Mouse (Mus musculus): ENCODE measurements around the gene Prkcb.
A peak's percentile ranks its signal among the peaks of the same experiment; 100 is the strongest.

Prkcb gene

DNA sequence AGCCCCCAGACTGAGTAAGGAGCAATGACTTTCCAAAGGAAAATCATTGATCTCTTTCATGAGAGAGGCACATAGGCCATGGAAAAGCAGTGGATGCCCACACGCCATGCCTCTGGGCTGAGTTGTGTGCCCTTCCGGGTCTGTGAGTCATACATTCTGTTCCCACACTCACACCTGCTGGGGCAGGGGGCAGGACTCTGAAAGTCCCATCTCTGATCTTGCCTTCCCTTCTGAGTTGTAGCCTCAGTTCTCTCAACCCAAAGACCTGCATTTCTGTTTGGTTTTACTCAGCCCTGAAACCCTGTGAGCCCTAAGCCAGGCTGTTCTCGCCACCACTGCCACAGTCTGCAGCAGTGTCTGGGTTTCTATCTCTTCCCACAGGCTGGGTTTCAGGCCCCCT, 109.1 kb downstream of the Prkcb start:
- DNase-seq (ENCODE audit: low spot score in 2 of 2): no peak

DNA sequence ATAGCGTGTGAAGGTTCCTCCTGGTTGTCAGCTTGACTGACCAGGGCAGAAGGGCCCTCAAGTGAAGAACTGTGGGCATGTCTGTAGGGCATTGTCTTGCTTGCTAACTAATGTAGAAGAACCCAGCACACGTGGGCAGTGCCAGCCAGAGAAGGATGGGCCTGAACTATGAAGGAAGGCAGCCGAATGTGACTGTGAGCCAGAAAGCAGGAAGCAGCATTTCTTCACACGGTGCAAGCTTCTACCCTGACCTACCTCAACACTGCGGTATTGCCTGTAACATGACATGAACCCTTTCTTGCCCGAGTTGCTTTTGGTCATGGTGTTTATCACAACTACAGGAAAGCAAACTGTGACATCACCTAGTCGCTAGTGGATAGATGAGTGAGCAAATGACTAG, 113.5 kb downstream of the Prkcb start:
- peak in 1 of 2 experiments; percentile 40 for DNase-seq (ENCODE audit: low spot score in 2 of 2)

DNA sequence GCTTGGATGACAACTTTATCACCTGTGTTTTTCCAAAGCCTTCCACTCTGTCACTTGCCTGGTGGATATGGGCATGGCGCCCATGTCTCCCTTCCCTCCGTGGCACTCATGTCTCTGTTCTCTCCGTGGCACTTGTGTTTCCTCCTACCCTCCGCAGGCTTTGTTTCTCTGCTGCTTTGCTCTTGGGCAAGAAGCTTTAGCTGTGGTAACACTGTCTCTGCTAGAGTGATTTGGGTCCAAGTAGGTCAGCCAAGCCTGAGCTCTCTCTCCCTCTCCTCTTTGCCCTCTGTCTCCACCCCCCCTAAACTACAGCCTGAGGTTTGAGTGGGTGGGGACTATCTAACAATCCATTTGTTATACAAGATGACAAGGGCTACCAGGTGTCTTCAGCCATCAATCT, 114.8 kb downstream of the Prkcb start:
- DNase-seq (ENCODE audit: low spot score in 2 of 2): no peak

DNA sequence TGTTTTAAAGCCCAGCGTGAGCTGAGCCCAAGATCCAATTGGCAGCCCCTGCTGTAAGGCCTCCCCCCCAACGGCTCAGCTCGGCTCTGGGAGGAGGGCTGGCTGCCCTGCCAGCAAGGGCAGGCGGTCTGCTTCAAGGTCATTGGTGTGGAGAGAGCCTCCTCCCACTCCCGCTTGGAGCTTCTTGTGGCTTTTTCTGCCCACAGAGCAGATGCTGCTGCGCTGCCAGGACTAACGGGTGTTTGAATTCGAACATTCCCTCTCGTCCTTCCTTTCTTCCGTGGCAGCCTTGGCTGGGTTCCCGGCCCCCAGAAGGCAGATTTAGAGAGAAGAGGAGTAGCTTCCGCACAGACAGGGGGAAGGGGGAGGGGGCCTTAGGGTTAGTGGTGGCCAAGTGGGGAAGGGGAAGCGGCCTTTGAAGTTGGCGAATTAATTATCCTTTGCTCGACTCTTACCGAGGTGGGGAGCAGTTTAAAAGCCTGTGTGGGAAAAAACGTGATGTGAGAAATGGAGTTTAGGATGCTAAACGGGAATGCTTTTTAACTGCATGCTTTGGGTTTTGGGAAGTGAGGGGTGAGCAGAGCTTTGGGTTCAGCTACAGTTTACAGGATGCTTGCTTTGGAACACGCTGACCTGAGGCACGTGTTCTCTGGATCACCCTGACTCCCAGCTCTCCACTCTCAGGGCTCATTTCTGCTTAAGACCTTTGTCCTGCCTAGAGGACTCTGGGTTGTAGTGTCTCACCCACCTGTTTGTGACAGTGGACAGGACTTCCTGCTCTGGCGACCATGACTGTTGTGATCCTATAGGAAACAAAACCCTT, 116.2 kb downstream of the Prkcb start:
- peak in 1 of 2 experiments; percentile 30 for DNase-seq (ENCODE audit: low spot score in 2 of 2)

DNA sequence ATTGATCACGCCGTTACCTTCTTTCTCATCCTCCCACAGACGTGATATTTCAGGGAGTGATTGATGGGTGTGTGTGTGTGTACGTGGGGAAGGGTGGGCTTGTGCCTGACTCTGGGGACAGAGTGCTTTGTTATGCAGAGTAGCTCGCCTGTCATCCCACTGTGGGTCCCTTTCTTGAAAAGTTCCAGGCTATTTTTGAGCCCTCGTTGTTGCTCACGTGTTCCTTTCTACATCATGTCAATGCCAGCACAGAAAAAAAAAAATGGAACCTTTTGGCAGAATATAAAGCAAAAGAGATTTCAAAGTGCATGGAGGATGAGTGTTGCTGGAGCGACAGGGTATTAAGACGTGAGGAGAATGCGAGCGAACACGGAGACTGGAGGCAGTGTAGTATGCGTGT, 118.1 kb downstream of the Prkcb start:
- DNase-seq (ENCODE audit: low spot score in 2 of 2): no peak

DNA sequence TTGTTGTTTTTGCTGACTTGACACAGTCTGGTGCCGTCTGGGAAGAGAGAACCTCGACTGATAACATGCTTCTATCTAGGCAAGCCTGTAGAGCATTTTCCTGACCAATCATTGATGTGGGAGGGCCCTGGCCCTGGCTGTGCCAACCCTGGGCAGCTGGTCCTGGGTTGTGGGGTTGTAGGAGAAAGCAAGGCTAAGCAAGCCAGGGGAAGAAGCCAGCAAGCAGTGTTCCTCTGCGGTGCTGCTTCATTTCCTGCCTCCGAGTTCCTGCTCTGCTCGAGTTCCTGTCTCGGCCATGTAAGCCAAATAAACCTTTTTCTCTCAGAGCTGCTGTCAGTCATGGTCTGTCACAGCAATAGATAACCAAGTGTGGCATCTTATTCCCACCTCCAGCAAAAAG, 121.4 kb downstream of the Prkcb start:
- DNase-seq (ENCODE audit: low spot score in 2 of 2): no peak

DNA sequence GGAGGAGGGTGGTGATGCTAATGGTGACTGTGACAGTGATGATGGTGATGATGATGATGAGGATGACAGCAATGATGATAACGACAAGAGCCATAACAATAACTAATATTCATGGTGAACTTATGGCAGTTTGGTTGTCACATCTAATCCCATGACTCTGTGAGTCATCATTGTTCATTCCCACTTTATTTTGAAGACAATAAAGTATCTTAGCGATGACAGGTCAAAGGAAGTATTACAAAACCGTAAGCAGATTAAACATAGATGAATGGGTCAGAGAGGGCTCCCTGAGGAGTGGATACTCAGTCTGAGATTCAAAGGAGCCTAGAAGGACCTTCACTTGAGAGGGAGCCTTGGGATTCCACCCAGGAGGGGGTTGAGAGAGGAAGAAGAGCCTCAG, 122.3 kb downstream of the Prkcb start:
- no peak for DNase-seq (ENCODE audit: low spot score in 2 of 2)

DNA sequence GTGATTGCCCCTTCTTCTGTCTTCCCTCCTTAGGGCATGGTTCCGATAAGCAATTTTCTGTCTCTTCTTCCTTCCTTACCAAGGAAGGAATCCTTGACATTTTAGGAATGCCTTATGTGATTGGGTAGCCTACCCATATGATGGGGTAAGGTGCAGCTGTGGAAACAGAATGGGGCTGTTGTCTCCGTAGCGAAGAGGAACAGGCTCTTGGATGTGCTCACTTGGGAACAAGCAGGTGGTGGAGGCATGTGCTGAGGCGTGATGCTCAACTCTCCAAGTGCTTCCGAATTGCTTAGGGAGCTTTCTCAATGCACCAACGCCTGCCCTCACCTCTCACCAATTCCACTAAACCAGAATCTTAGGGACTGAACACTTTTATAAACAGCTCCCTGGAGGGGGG, 124.7 kb downstream of the Prkcb start:
- DNase-seq (ENCODE audit: low spot score in 2 of 2): no peak

DNA sequence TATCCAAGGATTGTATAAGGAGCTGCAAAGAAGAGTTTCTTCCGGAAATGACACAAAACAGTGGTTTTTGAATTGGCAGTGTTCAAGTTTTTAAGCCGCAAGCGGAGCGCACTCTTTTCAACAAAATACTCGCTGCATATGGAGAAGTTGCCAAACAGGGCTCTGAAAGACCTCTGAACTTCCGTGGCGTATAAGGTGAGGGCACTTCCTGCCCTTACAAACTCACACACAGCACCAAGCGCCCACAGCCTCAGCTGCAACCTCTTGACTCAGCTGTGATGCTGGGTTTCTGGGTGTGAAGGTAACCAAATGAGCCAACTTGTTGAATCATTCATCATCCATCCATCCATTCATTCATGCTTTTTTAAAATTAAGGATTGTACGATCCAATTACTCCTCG, 125.6 kb downstream of the Prkcb start:
- DNase-seq (ENCODE audit: low spot score in 2 of 2): no peak

DNA sequence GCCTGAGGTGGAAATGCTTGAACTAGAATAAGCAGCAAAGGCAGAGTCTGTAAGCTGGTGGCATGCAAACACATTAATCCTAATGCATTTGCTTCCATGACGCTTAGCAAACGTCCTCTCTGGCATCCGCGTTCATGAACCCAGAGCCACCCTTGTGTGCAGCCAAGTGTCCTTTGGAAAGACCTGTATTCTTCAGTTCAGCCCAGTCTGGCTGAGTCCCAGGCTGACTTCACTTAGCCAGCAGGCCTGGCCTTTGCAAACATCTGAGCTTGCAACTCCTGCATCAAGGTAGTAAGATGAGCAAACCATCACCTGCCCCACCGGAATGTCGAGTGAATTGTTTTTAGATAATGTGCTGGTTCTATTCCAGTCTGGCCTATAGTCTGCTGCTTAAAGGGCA, 126.1 kb downstream of the Prkcb start:
- DNase-seq (ENCODE audit: low spot score in 2 of 2): no peak

DNA sequence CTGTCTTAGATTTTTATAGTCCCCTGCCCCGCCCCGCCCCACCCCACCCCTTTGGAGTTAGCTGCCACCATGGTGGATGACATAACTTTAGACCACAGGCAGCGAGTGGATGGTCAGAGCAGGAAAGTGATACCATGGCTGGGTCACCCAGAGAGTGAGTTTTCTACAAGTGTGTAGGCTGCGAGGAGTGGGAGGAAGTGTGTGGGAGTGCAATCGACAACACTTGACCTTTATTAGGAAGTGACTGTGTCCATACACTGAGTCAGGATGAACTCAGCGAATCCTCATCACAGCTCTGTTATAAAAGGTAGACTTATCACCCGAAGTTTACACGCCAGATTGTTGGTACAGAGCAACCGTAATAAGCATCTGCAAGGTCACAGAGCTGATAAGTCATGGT, 126.8 kb downstream of the Prkcb start:
- no peak for DNase-seq (ENCODE audit: low spot score in 2 of 2)

DNA sequence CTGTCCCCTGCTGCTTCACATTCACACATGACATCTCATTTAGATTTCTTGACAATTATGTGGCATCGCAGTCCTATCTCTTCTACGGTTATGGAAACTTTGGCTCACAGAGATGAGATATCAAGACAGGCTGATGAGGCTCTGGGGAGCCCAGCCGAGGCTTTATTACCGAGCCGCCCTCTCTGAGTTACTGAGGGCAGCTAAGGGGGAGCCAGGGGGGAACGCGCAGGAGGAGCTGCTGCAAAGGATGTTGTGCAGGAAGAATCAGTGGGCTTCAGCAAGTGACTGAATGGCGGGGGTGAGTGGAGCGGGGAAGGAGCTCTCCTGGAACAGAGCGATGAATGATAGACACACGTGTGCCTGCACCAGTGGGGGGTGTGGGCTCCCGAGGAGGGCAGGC, 127.4 kb downstream of the Prkcb start:
- DNase-seq (ENCODE audit: low spot score in 2 of 2): no peak

DNA sequence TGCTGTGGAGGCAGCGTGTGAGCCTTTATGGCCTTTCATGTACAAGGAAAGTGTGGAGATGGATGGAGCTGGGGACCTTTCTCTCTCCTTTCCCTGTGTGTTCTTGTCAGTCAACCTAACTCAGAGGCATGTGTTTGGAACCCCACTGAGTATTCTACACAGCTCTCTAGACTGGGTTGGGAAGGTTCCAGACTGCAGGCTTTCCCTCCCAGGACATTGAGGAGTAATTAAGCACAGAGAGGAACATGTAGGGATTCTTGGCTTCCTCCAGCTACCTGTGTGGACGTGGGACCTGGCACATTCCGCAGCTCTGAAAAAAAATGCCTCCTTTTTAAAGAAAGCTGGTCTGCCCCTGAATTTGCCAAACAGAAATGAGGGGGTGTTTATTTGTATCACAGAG, 130.0 kb downstream of the Prkcb start:
- DNase-seq (ENCODE audit: low spot score in 2 of 2): no peak

DNA sequence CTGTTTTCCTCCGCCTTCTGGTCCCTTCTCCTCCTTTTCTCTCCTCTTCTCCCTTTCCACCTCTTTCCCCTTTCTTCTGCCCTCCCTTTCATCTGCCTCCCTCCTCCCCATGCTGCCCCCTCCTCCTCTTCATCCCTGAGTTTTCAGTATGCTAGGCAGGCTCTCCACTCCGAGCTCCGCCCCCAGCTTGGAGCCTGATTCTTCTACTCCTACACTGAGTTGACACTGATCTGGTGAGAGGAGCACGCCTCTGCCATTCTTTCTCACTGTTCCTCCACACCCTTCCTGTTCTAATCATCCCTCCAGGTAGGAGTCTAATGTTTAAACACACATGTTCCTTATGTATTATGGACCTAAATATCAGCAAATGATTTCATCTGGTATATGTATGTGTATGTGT, 135.3 kb downstream of the Prkcb start:
- no peak for DNase-seq (ENCODE audit: low spot score in 2 of 2)

DNA sequence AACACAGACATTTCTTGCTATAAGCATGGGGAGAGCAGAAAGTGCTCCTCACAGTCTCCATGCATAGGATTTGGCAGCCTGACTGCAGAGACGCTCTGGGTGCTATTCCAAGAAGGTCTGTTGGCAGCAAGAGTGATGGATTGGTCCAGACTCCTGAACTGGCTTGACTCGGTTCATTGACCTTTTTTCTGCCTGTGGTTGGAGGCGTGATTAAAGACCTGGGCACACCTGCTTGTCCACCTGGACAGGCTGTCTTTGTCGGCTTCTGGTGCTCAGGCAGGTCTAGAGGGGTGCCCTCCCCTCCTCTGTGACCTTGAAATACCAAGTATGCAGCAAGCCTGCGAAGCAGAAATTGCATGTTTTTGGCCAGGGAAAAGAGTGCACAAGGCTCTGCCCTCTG, 140.6 kb downstream of the Prkcb start:
- no peak for DNase-seq (ENCODE audit: low spot score in 2 of 2)

DNA sequence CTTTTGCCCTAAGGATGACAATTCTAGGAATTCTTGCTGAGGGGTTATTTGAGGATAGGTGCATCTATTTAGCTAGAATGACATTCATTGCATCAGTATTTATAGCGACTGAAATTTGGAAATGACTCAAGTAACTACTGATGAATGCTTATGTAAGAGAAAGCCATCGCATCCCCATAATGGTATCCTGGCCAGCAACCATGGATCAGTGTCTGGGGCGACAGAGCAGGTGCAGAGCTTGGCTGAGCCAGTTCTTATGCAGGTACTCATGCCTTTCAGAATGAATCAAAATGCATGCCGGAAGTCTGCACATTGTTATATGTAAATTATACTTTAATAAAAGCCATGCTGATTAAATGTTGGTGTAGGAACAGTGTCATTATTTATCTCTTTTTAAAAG, 143.8 kb downstream of the Prkcb start:
- no peak for DNase-seq (ENCODE audit: low spot score in 2 of 2)

DNA sequence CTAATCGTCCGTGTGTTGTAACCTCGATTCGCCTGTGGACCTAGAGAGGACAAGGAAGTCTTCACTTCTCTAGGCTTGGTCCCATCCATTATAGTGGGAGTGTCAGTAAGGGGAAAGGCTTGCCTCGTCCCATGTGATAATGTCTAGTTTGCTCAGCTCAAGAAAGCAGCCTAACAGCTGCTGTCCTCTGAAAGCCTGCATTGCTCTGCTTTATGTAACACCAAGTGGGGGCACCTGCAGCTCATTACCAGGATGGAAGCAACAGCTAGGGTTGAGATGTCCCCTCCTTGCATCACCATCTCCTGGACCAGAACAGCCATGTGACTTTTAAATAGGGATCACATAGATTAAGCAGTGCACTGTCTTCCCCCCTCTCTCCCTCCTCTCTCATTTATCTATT, 144.8 kb downstream of the Prkcb start:
- DNase-seq (ENCODE audit: low spot score in 2 of 2): no peak

DNA sequence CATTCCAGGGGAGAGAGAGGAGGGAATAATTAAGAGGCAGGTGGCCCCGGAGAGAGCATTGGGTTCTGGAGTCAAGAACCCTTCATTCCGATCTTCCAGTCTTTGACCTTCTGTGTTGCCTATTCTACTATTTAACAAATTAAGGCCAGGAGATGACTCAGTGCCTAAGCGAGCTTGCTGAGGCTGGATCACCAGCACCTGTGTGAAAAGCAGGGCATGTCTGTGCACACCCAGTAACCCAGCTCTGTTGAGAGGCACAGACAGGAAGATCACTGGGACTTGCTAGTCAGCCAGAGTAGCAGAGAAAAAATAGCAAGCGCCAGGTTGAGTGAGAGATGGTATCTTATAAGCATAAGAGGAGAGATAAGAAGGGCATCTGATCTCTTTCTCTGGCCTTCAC, 146.4 kb downstream of the Prkcb start:
- no peak for DNase-seq (ENCODE audit: low spot score in 2 of 2)

DNA sequence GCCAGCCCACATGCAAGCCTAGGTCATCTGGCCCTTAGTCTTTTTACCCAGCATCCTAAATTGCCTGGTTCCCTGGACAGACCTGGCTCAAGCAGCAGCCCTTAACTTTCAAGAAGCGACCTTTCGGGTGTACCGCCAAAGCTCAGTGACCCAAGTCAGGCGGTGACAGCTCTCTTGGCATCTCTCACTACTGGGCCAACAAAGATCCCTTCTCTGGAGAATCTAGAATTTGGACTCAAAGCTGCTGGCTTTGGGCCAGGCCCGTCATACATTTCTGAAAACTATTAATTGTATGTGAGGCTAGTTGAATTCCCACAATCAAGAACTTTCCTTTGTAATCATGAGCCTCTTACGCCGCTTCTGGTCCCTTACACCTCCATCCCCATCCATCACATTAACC, 147.0 kb downstream of the Prkcb start:
- no peak for DNase-seq (ENCODE audit: low spot score in 2 of 2)

DNA sequence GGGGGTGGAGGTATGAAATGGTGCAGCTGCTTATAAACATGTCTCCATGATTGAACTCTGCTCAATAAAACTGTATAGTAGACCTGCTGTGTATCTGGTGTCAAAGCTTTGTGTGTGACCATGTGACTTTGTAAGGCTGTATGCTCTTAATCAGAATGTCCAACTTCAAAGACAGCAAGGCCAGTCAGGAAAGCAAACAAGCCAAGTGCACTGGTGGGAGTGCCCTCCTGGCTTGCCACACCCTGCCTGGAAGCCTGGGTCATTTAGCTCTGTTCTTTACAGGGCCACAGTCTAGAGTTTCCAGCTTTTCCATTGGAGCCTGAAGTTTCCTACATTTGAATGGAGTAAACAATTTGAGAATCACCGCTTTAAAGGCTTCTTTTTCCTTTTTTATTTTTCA, 148.8 kb downstream of the Prkcb start:
- no peak for DNase-seq (ENCODE audit: low spot score in 2 of 2)

DNA sequence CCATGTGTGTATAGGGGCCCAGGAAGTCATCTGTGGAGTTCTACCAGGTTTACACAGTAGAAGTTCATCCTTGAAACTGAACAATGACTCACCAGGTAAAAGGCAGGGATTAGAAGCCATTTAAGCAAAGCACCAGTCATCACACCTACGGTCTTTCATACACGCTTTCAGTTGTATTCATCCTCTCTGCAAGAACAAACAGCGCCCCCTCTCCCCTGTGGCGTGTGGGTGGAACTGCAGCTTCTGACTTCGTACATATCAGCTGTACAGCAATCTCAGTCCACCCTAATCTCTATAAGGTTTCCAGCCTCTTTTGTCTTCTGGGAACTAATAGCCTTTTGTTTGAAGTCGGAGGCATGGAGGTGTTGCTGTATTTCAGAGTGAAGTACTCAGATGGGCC, 156.5 kb downstream of the Prkcb start:
- DNase-seq (ENCODE audit: low spot score in 2 of 2): peak; percentile 24 to 70

DNA sequence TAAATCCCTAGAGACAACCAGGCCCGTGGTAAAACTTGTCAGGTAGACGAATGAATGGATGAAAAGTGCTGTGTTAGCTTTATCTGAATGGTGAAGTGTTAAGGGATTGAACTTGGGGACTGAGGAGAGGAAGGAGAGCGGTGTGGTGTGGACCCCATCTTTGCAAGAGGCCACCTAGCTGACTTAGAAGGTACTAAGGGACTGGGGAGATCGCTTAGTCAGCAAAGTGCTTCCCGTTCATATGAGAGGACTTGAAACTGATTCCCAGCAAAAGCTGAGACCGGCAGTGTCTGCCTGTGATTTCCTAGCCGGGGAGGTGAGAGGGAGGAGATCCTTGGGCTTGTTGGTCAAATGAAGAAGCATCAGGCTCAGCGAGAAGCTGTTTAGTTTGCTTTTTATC, 164.1 kb downstream of the Prkcb start:
- DNase-seq (ENCODE audit: low spot score in 2 of 2): no peak

DNA sequence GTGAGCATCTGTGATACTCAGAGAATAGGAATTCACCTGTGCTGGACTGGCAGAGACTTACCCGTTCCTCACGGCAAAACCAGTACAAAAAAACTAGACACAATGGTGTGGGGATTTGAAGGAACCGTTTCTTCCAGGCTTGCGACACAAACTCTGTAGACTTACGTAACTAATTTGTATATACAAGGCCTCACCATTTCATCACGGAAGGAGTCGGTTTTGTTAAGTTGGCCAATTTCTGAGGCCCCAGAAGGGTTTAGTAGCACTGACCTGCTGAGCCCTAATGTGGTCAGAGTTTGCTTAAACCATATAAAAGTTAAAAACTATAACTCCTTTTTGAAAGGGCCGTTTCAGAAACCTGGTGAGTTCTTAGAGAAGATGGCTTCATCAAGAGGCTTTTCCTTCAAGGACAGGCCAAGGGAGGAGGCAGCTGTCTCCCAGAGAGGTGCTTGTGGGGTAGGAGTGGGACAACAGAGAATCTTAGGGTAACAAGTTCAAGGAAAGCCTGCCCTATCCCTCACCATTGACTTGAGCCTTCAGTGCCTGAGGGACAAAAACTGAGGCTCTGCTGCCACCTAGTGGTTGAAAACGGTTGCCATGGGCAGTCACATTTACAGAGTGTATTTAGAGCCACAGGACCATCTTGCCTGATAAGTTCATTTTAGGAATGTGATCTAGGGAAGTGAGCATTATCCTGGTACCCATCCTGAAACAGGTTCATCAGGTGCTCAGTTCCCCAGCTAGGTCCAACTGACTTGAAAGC, 170.8 kb downstream of the Prkcb start:
- DNase-seq (ENCODE audit: low spot score in 2 of 2): peak; percentile 72 to 87

Data from spleen, postnatal 10 days (tissue).